Mouse (Mus musculus) liver, postnatal 0 days (tissue): ENCODE measurements around the gene Troap.

Experiments
- CTCF ChIP-seq: sonication (generic); IDR thresholded peaks from 2 replicates; pipeline ENCODE4 v1.5.1; 2016; ENCODE audit warnings: antibody characterized with exemption, low read depth
- EP300 ChIP-seq: IDR thresholded peaks from 2 replicates; pipeline ENCODE4 v1.6.1; 2016; ENCODE audit warnings: antibody characterized with exemption, low read depth, mild to moderate bottlenecking

- TF ChIP-seq CTCF (peak; percentile 55), EP300 (no peak)
Observed at GRCm38 (mm10) chr15:99113396-99113975, 39.1 kb downstream of the Troap start.
